Mouse (Mus musculus) hindbrain, embryonic 16.5 days (tissue): Measurements from ENCODE around the gene Sv2a. TPM values are rescaled to one million over a fixed set of nuclear protein-coding genes. Genes with fewer than 3 reads are reported as not detected.

Source experiments
- ATAC-seq: fragments of 200-750 bp; cut with Nextera tagmentation; 2 replicates; pipeline ENCODE4 v1.8.0; 2017; ENCODE audit warnings: moderate TSS enrichment, moderate library complexity
- H3K27ac ChIP-seq: fragments of 300-500 bp; sonication (generic); 2 replicates; pipeline ENCODE4 v1.5.1; 2014; ENCODE audit warnings: low read depth, mild to moderate bottlenecking, control low read depth, low read length, moderate library complexity
- H3K27me3 ChIP-seq: fragments of 300-500 bp; sonication (generic); replicated peaks from 2 replicates; pipeline ENCODE4 v1.6.1; 2014; ENCODE audit warnings: low read length; ENCODE audit not compliant: control insufficient read depth, insufficient read depth
- H3K36me3 ChIP-seq: fragments of 300-500 bp; sonication (generic); 2 replicates; pipeline ENCODE4 v1.6.1; 2014; ENCODE audit warnings: mild to moderate bottlenecking, low read length, moderate library complexity, mixed read lengths; ENCODE audit not compliant: control insufficient read depth, insufficient read depth
- H3K4me1 ChIP-seq: fragments of 300-500 bp; sonication (generic); 2 replicates; pipeline ENCODE4 v1.6.1; 2014; ENCODE audit warnings: low read depth, low read length; ENCODE audit not compliant: control insufficient read depth, insufficient read depth
- H3K4me2 ChIP-seq: fragments of 300-500 bp; sonication (generic); 2 replicates; pipeline ENCODE4 v1.6.1; 2014; ENCODE audit warnings: mild to moderate bottlenecking, low read length, control low read depth, moderate library complexity
- H3K4me3 ChIP-seq: fragments of 300-500 bp; sonication (generic); 2 replicates; pipeline ENCODE4 v1.5.1; 2014; ENCODE audit warnings: mild to moderate bottlenecking, low read length, control low read depth, moderate library complexity
- H3K9ac ChIP-seq: fragments of 300-500 bp; sonication (generic); 2 replicates; pipeline ENCODE4 v1.6.1; 2014; ENCODE audit warnings: low read depth, mild to moderate bottlenecking, control low read depth, low read length, moderate library complexity
- H3K9me3 ChIP-seq: fragments of 300-500 bp; sonication (generic); 2 replicates; pipeline ENCODE4 v1.6.1; 2014; ENCODE audit warnings: mild to moderate bottlenecking, low read length, moderate library complexity; ENCODE audit not compliant: control insufficient read depth
- WGBS: fragments of 180-500 bp; shearing (Covaris S2); extraction: QIAGEN DNeasy Blood & Tissue Kit; methylation state at CpG from one replicate; pipeline ENCODE4 v1.1.7; 2014; 5-methylcytosine and 5-hydroxymethylcytosine counted together
- polyA plus RNA-seq: library from polyadenylated mRNA; unstranded; fragments of >200 nt; fragmentation: Nextera tagmentation; extraction: Ambion mirVana; gene quantifications from 2 replicates; pipeline ENCODE4 v1.2.1, GENCODE M21; 2015

The Sv2a gene
- polyA plus RNA-seq, 1 experiment from 2014 or later = 135 TPM

- Histone ChIP-seq H3K4me1 (peaks cover 9% of the 10 kb centered on the region), H3K9me3 (no peaks in the 10 kb centered on the region), H3K9ac (no peak overlapping the region), H3K36me3 (no peaks in the 10 kb centered on the region; the same call in 1 of the 2 replicates), H3K27me3 (no peaks in the 10 kb centered on the region), H3K4me2 (peak overlapping the region; percentile 97), H3K27ac (no peak overlapping the region), H3K4me3 (no peak overlapping the region)
- WGBS = 55% methylated on average over 4 of the region's 4 CpGs
- 0 out of 2 replicates have a peak, but pooled peaks have one; percentile 9 for ATAC-seq
Observed at GRCm38 (mm10) chr3:96160222-96160802, 20.6 kb upstream of the Sv2a start.

- no peaks in the 10 kb centered on the region for H3K9me3 ChIP-seq
- peak overlapping the region; percentile 40 for H3K4me3 ChIP-seq
- H3K9ac ChIP-seq = peak overlapping the region; percentile 66
- H3K36me3 ChIP-seq = no peaks in the 10 kb centered on the region
- H3K4me2 ChIP-seq = peak overlapping the region; percentile 97
- ATAC-seq = peak; percentile 83
- H3K27me3 ChIP-seq = no peaks in the 10 kb centered on the region
- peaks cover 9% of the 10 kb centered on the region for H3K4me1 ChIP-seq
- WGBS = 1% methylated on average over 12 of the region's 12 CpGs
- peak overlapping the region; percentile 73 for H3K27ac ChIP-seq
Observed at GRCm38 (mm10) chr3:96160803-96161516, 20.0 kb upstream of the Sv2a start.

GRCm38 (mm10) chr3:96161869-96162840 lies 18.8 kb upstream of the Sv2a start, which contains the start of gene Mtmr11:
Gene Mtmr11 (plus strand): TSS chr3:96162004.
- peak within 1 kb of the TSS; percentile 66 for H3K9ac ChIP-seq
- no peaks in the 10 kb centered on the region for H3K9me3 ChIP-seq
- peak within 1 kb of the TSS; percentile 73 for H3K27ac ChIP-seq
- H3K36me3 ChIP-seq = no peaks in the 10 kb centered on the region
- peaks cover 9% of the 10 kb centered on the region for H3K4me1 ChIP-seq
- ATAC-seq = peak; percentile 58
- 4% methylated on average over 15 of the region's 16 CpGs for WGBS
- H3K4me3 ChIP-seq = peak within 1 kb of the TSS; percentile 40
- no peaks in the 10 kb centered on the region for H3K27me3 ChIP-seq
- H3K4me2 ChIP-seq = peak within 1 kb of the TSS; percentile 97

- WGBS = 92% methylated on average over 6 of the region's 6 CpGs
- no peak overlapping the region for H3K9ac ChIP-seq
- no peaks in the 10 kb centered on the region for H3K36me3 ChIP-seq
- H3K4me1 ChIP-seq = peaks cover 9% of the 10 kb centered on the region
- no peak for ATAC-seq
- no peaks in the 10 kb centered on the region for H3K9me3 ChIP-seq
- H3K4me2 ChIP-seq = peak overlapping the region; percentile 97; the same call in 1 of the 2 replicates
- H3K4me3 ChIP-seq = no peak overlapping the region; the same call in 1 of the 2 replicates
- no peak overlapping the region for H3K27ac ChIP-seq
- H3K27me3 ChIP-seq = no peaks in the 10 kb centered on the region
Observed at GRCm38 (mm10) chr3:96163040-96163439, 17.9 kb upstream of the Sv2a start.

- 61% methylated on average over 12 of the region's 12 CpGs for WGBS
- H3K4me2 ChIP-seq = no peak overlapping the region
- peaks cover 15% of the 10 kb centered on the region for H3K4me1 ChIP-seq
- no peak overlapping the region for H3K9ac ChIP-seq
- no peaks in the 10 kb centered on the region for H3K27me3 ChIP-seq
- H3K27ac ChIP-seq = no peak overlapping the region
- no peak for ATAC-seq
- H3K9me3 ChIP-seq = no peaks in the 10 kb centered on the region
- no peaks in the 10 kb centered on the region for H3K36me3 ChIP-seq
- H3K4me3 ChIP-seq = no peak overlapping the region
Observed at GRCm38 (mm10) chr3:96168466-96169158, 12.3 kb upstream of the Sv2a start.

GRCm38 (mm10) chr3:96170276-96170675 lies 10.7 kb upstream of the Sv2a start:
- no peak overlapping the region for H3K9ac ChIP-seq
- H3K9me3 ChIP-seq = no peaks in the 10 kb centered on the region
- H3K27ac ChIP-seq = no peak overlapping the region
- H3K4me2 ChIP-seq = no peak overlapping the region
- H3K4me3 ChIP-seq = no peak overlapping the region
- peaks cover 10% of the 10 kb centered on the region for H3K36me3 ChIP-seq
- whole genome bisulfite sequencing = 87% methylated on average over 4 of the region's 4 CpGs
- peaks cover 23% of the 10 kb centered on the region for H3K4me1 ChIP-seq
- no peak for ATAC-seq
- no peaks in the 10 kb centered on the region for H3K27me3 ChIP-seq

GRCm38 (mm10) chr3:96170976-96171545 lies 9.9 kb upstream of the Sv2a start:
- H3K27me3 ChIP-seq = no peaks in the 10 kb centered on the region
- H3K9ac ChIP-seq = no peak overlapping the region
- no peak for ATAC-seq
- peaks cover 23% of the 10 kb centered on the region for H3K4me1 ChIP-seq
- no peaks in the 10 kb centered on the region for H3K9me3 ChIP-seq
- peak overlapping the region; percentile 67 for H3K4me2 ChIP-seq
- no peak overlapping the region for H3K4me3 ChIP-seq
- WGBS = 70% methylated on average over 10 of the region's 10 CpGs
- peak overlapping the region; percentile 98; the same call in 1 of the 2 replicates for H3K27ac ChIP-seq
- H3K36me3 ChIP-seq = peaks cover 15% of the 10 kb centered on the region

GRCm38 (mm10) chr3:96171583-96172196 lies 9.3 kb upstream of the Sv2a start:
- Histone ChIP-seq H3K4me3 (peak overlapping the region; percentile 95), H3K9me3 (no peaks in the 10 kb centered on the region), H3K4me2 (peak overlapping the region; percentile 67), H3K36me3 (peaks cover 21% of the 10 kb centered on the region), H3K27me3 (no peaks in the 10 kb centered on the region), H3K9ac (peak overlapping the region; percentile 84), H3K27ac (peak overlapping the region; percentile 98), H3K4me1 (peaks cover 23% of the 10 kb centered on the region)
- WGBS = 21% methylated on average over 18 of the region's 18 CpGs
- peak; percentile 19 for ATAC-seq
